Mouse (Mus musculus) testis, adult 2 months (tissue): ENCODE measurements around the gene Pgm5.

Experiments
- CTCF ChIP-seq: fragments of 200-500 bp; IDR thresholded peaks from 2 replicates; pipeline ENCODE4 v1.5.1; 2012; ENCODE audit warnings: low read depth, mild to moderate bottlenecking, inconsistent platforms, low read length, moderate library complexity; ENCODE audit not compliant: control insufficient read depth, insufficient read depth, insufficient replicate concordance
- POLR2A ChIP-seq: fragments of 200-500 bp; IDR thresholded peaks from 2 replicates; pipeline ENCODE4 v1.6.1; 2012; ENCODE audit warnings: low read depth, mild to moderate bottlenecking, inconsistent platforms, low read length, moderate library complexity; ENCODE audit not compliant: control insufficient read depth

GRCm38 (mm10) chr19:24873873-24874272 lies 12.2 kb upstream of the Pgm5 start:
- TF ChIP-seq CTCF (no peak), POLR2A (no peak)
